9 mouse cellular contexts compared by ENCODE assay signal in the genomic region with DNA sequence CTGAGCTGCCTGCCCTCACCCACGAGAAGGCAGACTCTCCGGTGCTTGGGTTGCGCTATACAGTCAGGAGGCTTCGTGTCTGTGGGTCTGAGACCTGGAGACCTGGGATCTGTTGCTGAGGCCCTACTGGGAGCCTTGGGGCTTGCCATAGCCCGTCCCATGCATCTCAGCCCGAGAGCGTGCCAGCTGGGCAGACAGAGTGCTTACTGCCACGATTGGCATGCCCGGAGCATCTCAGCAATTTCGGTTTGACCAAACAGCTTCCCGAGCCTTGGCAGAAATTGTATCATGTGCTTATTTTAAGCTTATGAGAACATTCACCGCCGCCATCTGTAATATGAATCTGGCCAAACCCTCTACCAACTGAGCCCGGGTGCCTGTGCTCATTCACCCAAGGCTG. TPM values are rescaled to one million over a fixed set of nuclear protein-coding genes. Genes with fewer than 3 reads are reported as not detected.
A peak's percentile ranks its signal among the peaks of the same experiment; 100 is the strongest.
DNase-seq lines count a peak whose midpoint lies in the region; ATAC-seq and TF ChIP-seq lines count a peak whose summit lies in the region.
"Had no signal": no experiment of that assay in that cellular context is flagged by ENCODE, and none has a peak within 500 bp of the region (broad histone marks: within the 10 kb centered on the region; RNA-seq: fewer than 3 reads in every experiment).

No protein-coding gene starts in this region.

- no peak overlapping the region for H3K4me2 ChIP-seq in forebrain, embryonic 15.5 days (replicated peaks)
- H3K4me2 ChIP-seq in forebrain, embryonic 14.5 days (ENCODE audit: low read length), result no peak overlapping the region
- H3K4me2 ChIP-seq in embryonic facial prominence, embryonic 14.5 days (ENCODE audit: low read depth, low read length), result no peak overlapping the region

- intact Hi-C loops in heart, postnatal 36 days (cut with DNase I), result no loop called here

- H3K27me3 ChIP-seq in forebrain, embryonic 15.5 days, result no peaks in the 10 kb centered on the region
- H3K27me3 ChIP-seq in forebrain, embryonic 14.5 days (replicated peaks; ENCODE audit: control insufficient read depth, insufficient read depth, low read length), result no peaks in the 10 kb centered on the region
- no peaks in the 10 kb centered on the region for H3K27me3 ChIP-seq in C2C12 (ENCODE audit: control insufficient read depth, insufficient read depth, insufficient read length)
- no peaks in the 10 kb centered on the region for H3K27me3 ChIP-seq in embryonic facial prominence, embryonic 14.5 days (replicated peaks; ENCODE audit: control insufficient read depth, insufficient read depth, low read length)

- DNase-seq in forebrain, embryonic 14.5 days (ENCODE audit: low spot score), result no peak
- DNase-seq in embryonic facial prominence, embryonic 14.5 days (ENCODE audit: low spot score), result peak; percentile 47
- DNase-seq in heart, postnatal 36 days, result peak; percentile 39 to 64
- no peak for DNase-seq in thymus, postnatal 36 days
- DNase-seq in lung, adult 2 months, result no peak
- no peak for DNase-seq in urinary bladder, postnatal 10 days (ENCODE audit: low spot score)
- DNase-seq: B cell, adult 2 months had no signal

- H3K4me1 ChIP-seq in forebrain, embryonic 15.5 days, result 0 out of 2 replicates have a peak, but pooled peaks cover 5% of the 10 kb centered on the region
- no peaks in the 10 kb centered on the region for H3K4me1 ChIP-seq in forebrain, embryonic 14.5 days (ENCODE audit: control insufficient read depth, insufficient read depth, low read length)
- peaks cover 27% of the 10 kb centered on the region for H3K4me1 ChIP-seq in embryonic facial prominence, embryonic 14.5 days (ENCODE audit: control insufficient read depth, insufficient read depth, low read length)
- no peaks in the 10 kb centered on the region for H3K4me1 ChIP-seq in lung, adult 2 months (ENCODE audit: control insufficient read depth, insufficient read depth, low read length)

- H3K79me2 ChIP-seq in C2C12 (ENCODE audit: control insufficient read depth, insufficient read depth), result no peaks in the 10 kb centered on the region

- 81% methylated on average over 14 of the region's 14 CpGs for WGBS in forebrain, embryonic 15.5 days
- WGBS in forebrain, embryonic 14.5 days, result 86% methylated on average over 14 of the region's 14 CpGs
- WGBS in embryonic facial prominence, embryonic 14.5 days, result 82% methylated on average over 14 of the region's 14 CpGs
- 81% methylated on average over 14 of the region's 14 CpGs for WGBS in lung, adult 2 months

- no peaks in the 10 kb centered on the region for H3K9me3 ChIP-seq in forebrain, embryonic 15.5 days
- H3K9me3 ChIP-seq in forebrain, embryonic 14.5 days (replicated peaks; ENCODE audit: control insufficient read depth, low read length), result no peaks in the 10 kb centered on the region
- no peaks in the 10 kb centered on the region for H3K9me3 ChIP-seq in embryonic facial prominence, embryonic 14.5 days (ENCODE audit: control insufficient read depth, low read length)

- peak overlapping the region; percentile 9 for H3ac ChIP-seq in C2C12 (ENCODE audit: control insufficient read depth, insufficient read length, low read depth)

- 0 out of 2 replicates have a peak overlapping the region, but pooled peaks have one; percentile 17 for H3K27ac ChIP-seq in forebrain, embryonic 15.5 days (replicated peaks)
- H3K27ac ChIP-seq in forebrain, embryonic 14.5 days (ENCODE audit: low read depth, low read length), result no peak overlapping the region
- H3K27ac ChIP-seq in embryonic facial prominence, embryonic 14.5 days (replicated peaks; ENCODE audit: low read depth, low read length), result peak overlapping the region; percentile 34; the same call in 1 of the 2 replicates

- no peaks in the 10 kb centered on the region for H3K79me3 ChIP-seq in C2C12 (ENCODE audit: low read depth)

- TF ChIP-seq POLR2A in lung, adult 2 months (IDR thresholded peaks at IDR 0.05; ENCODE audit: borderline replicate concordance, extremely low read depth, low read depth, low read length), result no peak

- no peak for ATAC-seq in forebrain, embryonic 15.5 days (replicated peaks)
- ATAC-seq in forebrain, embryonic 14.5 days, result no peak
- ATAC-seq in embryonic facial prominence, embryonic 14.5 days (ENCODE audit: low read depth), result no peak; the same call in 1 of the 2 replicates

- H3K36me3 ChIP-seq in forebrain, embryonic 15.5 days, result no peaks in the 10 kb centered on the region
- H3K36me3 ChIP-seq in forebrain, embryonic 14.5 days (ENCODE audit: control insufficient read depth, insufficient read depth, low read length), result no peaks in the 10 kb centered on the region
- H3K36me3 ChIP-seq in C2C12 (ENCODE audit: control insufficient read depth, insufficient read depth), result no peaks in the 10 kb centered on the region
- no peaks in the 10 kb centered on the region for H3K36me3 ChIP-seq in embryonic facial prominence, embryonic 14.5 days (ENCODE audit: control insufficient read depth, insufficient read depth, low read length)

- no peak overlapping the region for H3K9ac ChIP-seq in forebrain, embryonic 15.5 days (replicated peaks)
- H3K9ac ChIP-seq in forebrain, embryonic 14.5 days (ENCODE audit: low read length), result no peak overlapping the region
- no peak overlapping the region for H3K9ac ChIP-seq in embryonic facial prominence, embryonic 14.5 days (ENCODE audit: low read depth, low read length)

- no peak overlapping the region for H3K4me3 ChIP-seq in forebrain, embryonic 15.5 days
- no peak overlapping the region for H3K4me3 ChIP-seq in forebrain, embryonic 14.5 days (ENCODE audit: low read depth, low read length)
- H3K4me3 ChIP-seq in C2C12 (ENCODE audit: insufficient read depth, poor library complexity, severe bottlenecking), result no peak overlapping the region
- no peak overlapping the region for H3K4me3 ChIP-seq in embryonic facial prominence, embryonic 14.5 days (ENCODE audit: low read depth, low read length)
- no peak overlapping the region for H3K4me3 ChIP-seq in lung, adult 2 months (replicated peaks; ENCODE audit: extremely low read depth, low read depth, low read length)

- no peak for TF ChIP-seq CTCF in C2C12 (IDR thresholded peaks at IDR 0.05; ENCODE audit: control insufficient read depth, insufficient read depth, insufficient read length)
- TF ChIP-seq CTCF in lung, adult 2 months (IDR thresholded peaks at IDR 0.05; ENCODE audit: insufficient read depth, low read length), result no peak

TF ChIP-seq in C2C12, 6 proteins besides CTCF, POLR2A, EP300 and RAD21:
- TF ChIP-seq MYOD1 (IDR thresholded peaks at IDR 0.05; ENCODE audit: control insufficient read depth, insufficient read length, low read depth) (peak; percentile 32), FOSL1 (IDR thresholded peaks at IDR 0.05; ENCODE audit: insufficient read depth, low read length, poor library complexity, severe bottlenecking) (no peak)

RNA-seq across cellular contexts. Expression of gene Ip6k3, which starts 13.3 kb away (rescaled TPM):
- 0.17 and 0.31 TPM in 2 replicates for polyA plus RNA-seq in forebrain, embryonic 15.5 days (2015; fragmentation: Nextera tagmentation; extraction: Ambion mirVana)
- 0.21 and 0.28 TPM in 2 replicates for polyA plus RNA-seq in forebrain, embryonic 14.5 days (2014; fragmentation: Nextera tagmentation; extraction: Ambion mirVana)
- 0.08 TPM for polyA plus RNA-seq in C2C12 (2012; fragmentation: generic; extraction: Trizol)
- 0.59 and 1.1 TPM in 2 replicates for polyA plus RNA-seq in embryonic facial prominence, embryonic 14.5 days (2014; fragmentation: Nextera tagmentation; extraction: Ambion mirVana)
- 1 to 10 TPM; 4.7 to 7.9 TPM for total RNA-seq in heart, postnatal 36 days (2021)
- polyA plus RNA-seq in lung, adult 2 months (2012; rRNA removed), result 3.3 and 3.6 TPM in 2 replicates

RNA-seq across cellular contexts. Expression of gene Uqcc2, which starts 20.5 kb away (rescaled TPM):
- 278 and 295 TPM in 2 replicates for polyA plus RNA-seq in forebrain, embryonic 15.5 days (2015; fragmentation: Nextera tagmentation; extraction: Ambion mirVana)
- polyA plus RNA-seq in forebrain, embryonic 14.5 days (2014; fragmentation: Nextera tagmentation; extraction: Ambion mirVana), result 360 and 385 TPM in 2 replicates
- 630 TPM for polyA plus RNA-seq in C2C12 (2012; fragmentation: generic; extraction: Trizol)
- polyA plus RNA-seq in embryonic facial prominence, embryonic 14.5 days (2014; fragmentation: Nextera tagmentation; extraction: Ambion mirVana), result 343 and 350 TPM in 2 replicates
- total RNA-seq in heart, postnatal 36 days (2021), result 100 to 1,000 TPM; 291 to 337 TPM
- polyA plus RNA-seq in lung, adult 2 months (2012; rRNA removed), result 80.0 and 91.5 TPM in 2 replicates

RNA-seq across cellular contexts. Expression of gene Lemd2, which starts 50.0 kb away (rescaled TPM):
- 22.3 and 23.2 TPM in 2 replicates for polyA plus RNA-seq in forebrain, embryonic 15.5 days (2015; fragmentation: Nextera tagmentation; extraction: Ambion mirVana)
- 11.3 and 14.8 TPM in 2 replicates for polyA plus RNA-seq in forebrain, embryonic 14.5 days (2014; fragmentation: Nextera tagmentation; extraction: Ambion mirVana)
- 45.9 TPM for polyA plus RNA-seq in C2C12 (2012; fragmentation: generic; extraction: Trizol)
- polyA plus RNA-seq in embryonic facial prominence, embryonic 14.5 days (2014; fragmentation: Nextera tagmentation; extraction: Ambion mirVana), result 15.1 and 16.0 TPM in 2 replicates
- total RNA-seq in heart, postnatal 36 days (2021), result 10 to 100 TPM; 29.0 to 29.1 TPM
- 89.9 and 99.7 TPM in 2 replicates for polyA plus RNA-seq in lung, adult 2 months (2012; rRNA removed)

Comparison
In these comparisons a context has a peak if more than half of its experiments do, and no peak if none do; other contexts are left out.
1. DNase-seq: peak in embryonic facial prominence, embryonic 14.5 days (single experiment) and heart, postnatal 36 days (2 of 2); none in forebrain, embryonic 14.5 days (single experiment), thymus, postnatal 36 days (0 of 2), lung, adult 2 months (single experiment) and urinary bladder, postnatal 10 days (single experiment).